ENCODE assay signal across 8 mouse cellular contexts in genomic region chr4:152185510-152186204, GRCm38 (mm10). TPM values are rescaled to one million over a fixed set of nuclear protein-coding genes. Genes with fewer than 3 reads are reported as not detected.
DNase-seq lines count a peak whose midpoint lies in the region; ATAC-seq lines count a peak whose summit lies in the region.

No protein-coding gene starts in this region.

- peak overlapping the region; percentile 77 for H3K27ac ChIP-seq in embryonic facial prominence, embryonic 15.5 days (replicated peaks)
- peak overlapping the region; percentile 92 for H3K27ac ChIP-seq in stomach, embryonic 14.5 days (ENCODE audit: low read length)

- peak overlapping the region; percentile 32 for H3K4me3 ChIP-seq in embryonic facial prominence, embryonic 15.5 days (replicated peaks)
- H3K4me3 ChIP-seq in stomach, embryonic 14.5 days (ENCODE audit: low read depth, low read length) = peak overlapping the region; percentile 31

- peaks cover 31% of the 10 kb centered on the region for H3K4me1 ChIP-seq in embryonic facial prominence, embryonic 15.5 days
- peaks cover 19% of the 10 kb centered on the region; the same call in 1 of the 2 replicates for H3K4me1 ChIP-seq in stomach, embryonic 14.5 days (ENCODE audit: control insufficient read depth, insufficient read depth, low read length)

- peak overlapping the region; percentile 21 for H3K9ac ChIP-seq in embryonic facial prominence, embryonic 15.5 days
- H3K9ac ChIP-seq in stomach, embryonic 14.5 days (replicated peaks; ENCODE audit: low read depth, low read length) = peak overlapping the region; percentile 31

- H3K36me3 ChIP-seq in embryonic facial prominence, embryonic 15.5 days = no peaks in the 10 kb centered on the region
- no peaks in the 10 kb centered on the region for H3K36me3 ChIP-seq in stomach, embryonic 14.5 days (ENCODE audit: control insufficient read depth, insufficient read depth, low read length)

- WGBS in embryonic facial prominence, embryonic 15.5 days = 5% methylated on average over 19 of the region's 19 CpGs
- 4% methylated on average over 19 of the region's 19 CpGs for WGBS in stomach, embryonic 14.5 days

- no peaks in the 10 kb centered on the region for H3K27me3 ChIP-seq in embryonic facial prominence, embryonic 15.5 days
- no peaks in the 10 kb centered on the region for H3K27me3 ChIP-seq in stomach, embryonic 14.5 days (ENCODE audit: control insufficient read depth, insufficient read depth, low read length)

- peak; percentile 69 to 79 for DNase-seq in urinary bladder, adult 18-20 months (ENCODE audit: low spot score in 2 of 2)
- no peak for DNase-seq in urinary bladder, postnatal 10 days (ENCODE audit: low spot score)
- peak; percentile 74 to 81 for DNase-seq in lung, postnatal 4 days
- DNase-seq in left cerebral cortex, adult 11 months (ENCODE audit: low spot score) = no peak

- peak; percentile 78 for ATAC-seq in embryonic facial prominence, embryonic 15.5 days (ENCODE audit: insufficient number of reproducible peaks, low FRiP score, low TSS enrichment, low read depth)
- peak; percentile 14 to 21; a peak in 2 of 4 replicates for ATAC-seq in hematopoietic stem cell, adult 5-6 weeks (replicated peaks in 1 of 2; ENCODE audit: insufficient read depth in 1 of 2, low FRiP score in 2 of 2, low TSS enrichment in 1 of 2, low read depth in 1 of 2, poor library complexity in 2 of 2, severe bottlenecking in 2 of 2)
- ATAC-seq in stomach, embryonic 14.5 days (ENCODE audit: insufficient number of reproducible peaks, insufficient read depth, low FRiP score, low read depth) = peak; percentile 82
- no peak for ATAC-seq in erythroblast, adult 5-6 weeks (replicated peaks; ENCODE audit: low FRiP score, poor library complexity, severe bottlenecking)

- peak overlapping the region; percentile 50 for H3K4me2 ChIP-seq in embryonic facial prominence, embryonic 15.5 days (replicated peaks)
- peak overlapping the region; percentile 52 for H3K4me2 ChIP-seq in stomach, embryonic 14.5 days (replicated peaks; ENCODE audit: low read depth, low read length)

- no peaks in the 10 kb centered on the region for H3K9me3 ChIP-seq in embryonic facial prominence, embryonic 15.5 days (replicated peaks)
- H3K9me3 ChIP-seq in stomach, embryonic 14.5 days (ENCODE audit: control insufficient read depth, low read depth, low read length) = no peaks in the 10 kb centered on the region

RNA-seq across cellular contexts. Expression of gene Acot7, which starts 7.7 kb away (rescaled TPM):
- polyA plus RNA-seq in embryonic facial prominence, embryonic 15.5 days (2015; fragmentation: Nextera tagmentation; extraction: Ambion mirVana) = 65.5 and 77.0 TPM in 2 replicates
- 66.4 and 72.7 TPM in 2 replicates for total RNA-seq in hematopoietic stem cell, adult 5-6 weeks (2017)
- 71.4 and 72.4 TPM in 2 replicates for polyA plus RNA-seq in stomach, embryonic 14.5 days (2014; fragmentation: Nextera tagmentation; extraction: Ambion mirVana)
- 15.3 and 19.4 TPM in 2 replicates for total RNA-seq in erythroblast, adult 5-6 weeks (2015; ENCODE audit: low replicate concordance)
- total RNA-seq in erythroblast, adult 5-6 weeks (2017; ENCODE audit: low replicate concordance) = 5.2 and 9.7 TPM in 2 replicates

RNA-seq across cellular contexts. Expression of gene Hes2, which starts 27.0 kb away (rescaled TPM):
- polyA plus RNA-seq in embryonic facial prominence, embryonic 15.5 days (2015; fragmentation: Nextera tagmentation; extraction: Ambion mirVana) = 1.6 and 1.9 TPM in 2 replicates
- total RNA-seq in hematopoietic stem cell, adult 5-6 weeks (2017) = not detected in 2 replicates
- 0.29 and 0.55 TPM in 2 replicates for polyA plus RNA-seq in stomach, embryonic 14.5 days (2014; fragmentation: Nextera tagmentation; extraction: Ambion mirVana)
- not detected in 2 replicates for total RNA-seq in erythroblast, adult 5-6 weeks (2015; ENCODE audit: low replicate concordance)
- not detected in 2 replicates for total RNA-seq in erythroblast, adult 5-6 weeks (2017; ENCODE audit: low replicate concordance)

RNA-seq across cellular contexts. Expression of gene Espn, which starts 33.5 kb away (rescaled TPM):
- 7.5 TPM in 2 replicates for polyA plus RNA-seq in embryonic facial prominence, embryonic 15.5 days (2015; fragmentation: Nextera tagmentation; extraction: Ambion mirVana)
- 0.89 and 1.6 TPM in 2 replicates for total RNA-seq in hematopoietic stem cell, adult 5-6 weeks (2017)
- polyA plus RNA-seq in stomach, embryonic 14.5 days (2014; fragmentation: Nextera tagmentation; extraction: Ambion mirVana) = 10.5 and 10.9 TPM in 2 replicates
- not detected in 2 replicates for total RNA-seq in erythroblast, adult 5-6 weeks (2015; ENCODE audit: low replicate concordance)
- total RNA-seq in erythroblast, adult 5-6 weeks (2017; ENCODE audit: low replicate concordance) = 0.34 and 0.42 TPM in 2 replicates

Comparison
In these comparisons a context has a peak if more than half of its experiments do, and no peak if none do; other contexts are left out.
1. DNase-seq: peak in urinary bladder, adult 18-20 months (2 of 2) and lung, postnatal 4 days (2 of 2); none in urinary bladder, postnatal 10 days (single experiment) and left cerebral cortex, adult 11 months (single experiment).